Mouse (Mus musculus) left cerebral cortex, postnatal 36 days (tissue): ENCODE measurements around the gene Myo1e. TPM values are rescaled to one million over a fixed set of nuclear protein-coding genes. Genes with fewer than 3 reads are reported as not detected.

Experiments
- DNase-seq, 2 experiments: peaks; one replicate each; pipeline ENCODE4 v3.0.0; 2021 to 2022; ENCODE audit warnings: low spot score in 2 of 2, mixed read lengths in 1 of 2
- intact Hi-C: fragments of 180-260 bp; cut with DNase I; formaldehyde crosslinking; loops from one replicate; pipeline ENCODE4 v1.15.1; 2025
- total RNA-seq, 2 experiments: library from RNA; stranded (reverse); gene quantifications; 2 replicates each; pipeline ENCODE4 v1.2.3; 2021

The Myo1e gene
- total RNA-seq, 2 experiments from 2014 or later: 14.6 to 14.7 TPM

GRCm38 (mm10) chr9:70219295-70219931 lies 12.3 kb downstream of the Myo1e start:
- intact Hi-C loops: no loop called here
- no peak for DNase-seq

- intact Hi-C loops: no loop called here
- no peak for DNase-seq
Measured at GRCm38 (mm10) chr9:70220461-70221170, 13.5 kb downstream of the Myo1e start.

- intact Hi-C loops: no loop called here
- DNase-seq: no peak
Measured at GRCm38 (mm10) chr9:70223142-70223541, 16.0 kb downstream of the Myo1e start.

- no peak for DNase-seq
- intact Hi-C loops: no loop called here
Measured at GRCm38 (mm10) chr9:70224046-70224445, 16.9 kb downstream of the Myo1e start.

GRCm38 (mm10) chr9:70226359-70226758 lies 19.2 kb downstream of the Myo1e start:
- intact Hi-C loops: no loop called here
- DNase-seq: no peak

GRCm38 (mm10) chr9:70229823-70230222 lies 22.7 kb downstream of the Myo1e start:
- no peak for DNase-seq
- intact Hi-C loops: no loop called here

- intact Hi-C loops: no loop called here
- no peak for DNase-seq
Measured at GRCm38 (mm10) chr9:70232044-70233010, 25.2 kb downstream of the Myo1e start.

GRCm38 (mm10) chr9:70237136-70237535 lies 30.0 kb downstream of the Myo1e start:
- intact Hi-C loops: no loop called here
- no peak for DNase-seq

GRCm38 (mm10) chr9:70237561-70237960 lies 30.4 kb downstream of the Myo1e start:
- no peak for DNase-seq
- intact Hi-C loops: no loop called here

- intact Hi-C loops: no loop called here
- no peak for DNase-seq
Measured at GRCm38 (mm10) chr9:70238391-70238790, 31.2 kb downstream of the Myo1e start.

GRCm38 (mm10) chr9:70239229-70239628 lies 32.1 kb downstream of the Myo1e start:
- DNase-seq: no peak
- intact Hi-C loops: no loop called here

GRCm38 (mm10) chr9:70240703-70241410 lies 33.7 kb downstream of the Myo1e start:
- intact Hi-C loops: no loop called here
- DNase-seq: no peak

GRCm38 (mm10) chr9:70241411-70241961 lies 34.3 kb downstream of the Myo1e start:
- intact Hi-C loops: no loop called here
- DNase-seq: no peak

GRCm38 (mm10) chr9:70242112-70242862 lies 35.1 kb downstream of the Myo1e start:
- intact Hi-C loops: no loop called here
- no peak for DNase-seq

GRCm38 (mm10) chr9:70243241-70243640 lies 36.1 kb downstream of the Myo1e start:
- no peak for DNase-seq
- intact Hi-C loops: no loop called here

GRCm38 (mm10) chr9:70243708-70244107 lies 36.6 kb downstream of the Myo1e start:
- intact Hi-C loops: no loop called here
- DNase-seq: no peak

- DNase-seq: no peak
- intact Hi-C loops: no loop called here
Measured at GRCm38 (mm10) chr9:70244115-70244514, 37.0 kb downstream of the Myo1e start.

- no peak for DNase-seq
- intact Hi-C loops: no loop called here
Measured at GRCm38 (mm10) chr9:70245040-70245439, 37.9 kb downstream of the Myo1e start.

GRCm38 (mm10) chr9:70246427-70246826 lies 39.3 kb downstream of the Myo1e start:
- intact Hi-C loops: no loop called here
- no peak for DNase-seq
